Mouse (Mus musculus): ENCODE results near the gene Rrp1b.
"Not testable (repeated sequence)": the region's sequence is repeated elsewhere in the genome, so short reads cannot be mapped to it uniquely, and the experiment has no call there.

The Rrp1b gene

GRCm38 (mm10) chr17:32034322-32034721, 1.6 kb upstream of the Rrp1b start:
- no peak for DNase-seq

GRCm38 (mm10) chr17:32036509-32037438, 874 bp downstream of the Rrp1b start:
- no peak for DNase-seq

GRCm38 (mm10) chr17:32040263-32040662, 4.4 kb downstream of the Rrp1b start:
- DNase-seq, result no peak

GRCm38 (mm10) chr17:32046541-32046940, 10.6 kb downstream of the Rrp1b start:
- no peak for DNase-seq

GRCm38 (mm10) chr17:32048351-32048750, 12.5 kb downstream of the Rrp1b start:
- DNase-seq, result no peak

GRCm38 (mm10) chr17:32049914-32050313, 14.0 kb downstream of the Rrp1b start:
- DNase-seq, result no peak

GRCm38 (mm10) chr17:32050609-32051008, 14.7 kb downstream of the Rrp1b start:
- DNase-seq, result no peak

GRCm38 (mm10) chr17:32052237-32053080, 16.6 kb downstream of the Rrp1b start:
- peak; percentile 47 for DNase-seq

- no peak for DNase-seq
Measured at GRCm38 (mm10) chr17:32053677-32054076, 17.8 kb downstream of the Rrp1b start.

GRCm38 (mm10) chr17:32057843-32058242, 21.9 kb downstream of the Rrp1b start:
- DNase-seq, result no peak

GRCm38 (mm10) chr17:32059084-32059483, 23.2 kb downstream of the Rrp1b start:
- DNase-seq, result no peak

GRCm38 (mm10) chr17:32061219-32061618, 25.3 kb downstream of the Rrp1b start:
- DNase-seq, result no peak

- DNase-seq, result no peak
Measured at GRCm38 (mm10) chr17:32063654-32064053, 27.8 kb downstream of the Rrp1b start.

GRCm38 (mm10) chr17:32064762-32065161, 28.9 kb downstream of the Rrp1b start:
- not testable (repeated sequence) for DNase-seq

- DNase-seq, result no peak
Measured at GRCm38 (mm10) chr17:32067541-32067940, 31.6 kb downstream of the Rrp1b start.

- DNase-seq, result no peak
Measured at GRCm38 (mm10) chr17:32068381-32068780, 32.5 kb downstream of the Rrp1b start.

GRCm38 (mm10) chr17:32068810-32069209, 32.9 kb downstream of the Rrp1b start:
- DNase-seq, result no peak

GRCm38 (mm10) chr17:32073359-32073758, 37.5 kb downstream of the Rrp1b start:
- peak; percentile 83 for DNase-seq

- DNase-seq, result no peak
Measured at GRCm38 (mm10) chr17:32074658-32075057, 38.8 kb downstream of the Rrp1b start.

GRCm38 (mm10) chr17:32075164-32075563, 39.3 kb downstream of the Rrp1b start:
- peak; percentile 66 for DNase-seq

GRCm38 (mm10) chr17:32083351-32083750, 47.5 kb downstream of the Rrp1b start:
- no peak for DNase-seq

- no peak for DNase-seq
Measured at GRCm38 (mm10) chr17:32087069-32087468, 51.2 kb downstream of the Rrp1b start.

GRCm38 (mm10) chr17:32091032-32091363, 55.1 kb downstream of the Rrp1b start:
- no peak for DNase-seq
